Mouse (Mus musculus) heart, adult 2 months (tissue): ENCODE data around the gene Tnfsf18.

ENCODE experiments used
- EP300 ChIP-seq: fragments of 200-500 bp; IDR thresholded peaks from 2 replicates; pipeline ENCODE4 v1.6.1; 2011; ENCODE audit warnings: low read depth, low read length, control low read depth; ENCODE audit not compliant: insufficient read depth
- POLR2A ChIP-seq: fragments of 200-500 bp; IDR thresholded peaks from 2 replicates; pipeline ENCODE4 v1.6.1; 2011; ENCODE audit warnings: mild to moderate bottlenecking, low read depth, low read length, control low read depth; ENCODE audit not compliant: insufficient read depth

DNA sequence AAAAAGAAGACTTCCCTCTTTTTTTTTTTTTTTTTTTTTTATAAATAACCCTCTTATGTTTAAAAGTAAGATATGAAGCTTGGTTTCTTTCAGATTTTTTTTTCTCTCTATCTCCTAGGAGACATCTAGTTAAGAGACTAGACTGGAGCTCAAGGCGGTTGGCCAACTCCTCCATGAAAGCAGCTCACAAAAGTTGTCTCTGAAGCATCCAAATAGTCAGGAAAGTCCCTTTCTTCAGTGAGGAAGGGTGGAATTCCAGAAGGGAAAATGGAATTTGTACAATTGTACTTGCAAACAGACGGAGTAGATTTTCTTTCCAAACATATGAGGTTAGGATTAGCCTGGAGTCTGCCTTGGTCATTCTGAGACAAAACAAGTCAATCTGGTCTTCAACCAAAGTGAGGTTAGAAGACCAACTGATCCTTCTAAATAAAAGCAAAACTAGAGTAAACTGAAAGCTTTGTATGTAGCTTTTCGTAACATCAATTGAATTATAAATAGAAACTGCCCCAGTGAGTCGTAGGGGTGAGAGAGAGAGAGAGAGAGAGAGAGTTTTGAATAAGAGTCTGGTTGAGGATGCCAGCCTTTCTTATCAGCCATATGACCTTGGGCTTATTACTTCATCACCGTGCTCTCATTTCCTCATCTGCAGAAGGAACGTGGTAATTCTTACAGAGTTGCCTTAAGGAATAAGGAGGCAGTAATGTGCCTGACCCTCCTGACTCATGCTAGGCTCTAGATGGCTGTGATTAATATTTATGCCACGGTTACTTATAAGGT lies 2.6 kb downstream of the Tnfsf18 start:
- TF ChIP-seq POLR2A (no peak), EP300 (no peak)
